Mouse (Mus musculus) right cerebral cortex, postnatal 10 days (tissue): Measurements from ENCODE around the gene Nxph3.

Experiments used
- DNase-seq, 2 experiments: peaks; one replicate each; pipeline ENCODE4 v3.0.0; 2021; ENCODE audit warnings: low spot score in 2 of 2

The Nxph3 gene

GRCm38 (mm10) chr11:95514298-95514861 lies at the start of gene Nxph3:
TSS of gene Nxph3 (minus strand) at chr11:95514570.
- DNase-seq = peak in 1 of 2 experiments; percentile 66

- no peak for DNase-seq
Measured at GRCm38 (mm10) chr11:95563849-95564248, 49.5 kb upstream of the Nxph3 start.

DNA sequence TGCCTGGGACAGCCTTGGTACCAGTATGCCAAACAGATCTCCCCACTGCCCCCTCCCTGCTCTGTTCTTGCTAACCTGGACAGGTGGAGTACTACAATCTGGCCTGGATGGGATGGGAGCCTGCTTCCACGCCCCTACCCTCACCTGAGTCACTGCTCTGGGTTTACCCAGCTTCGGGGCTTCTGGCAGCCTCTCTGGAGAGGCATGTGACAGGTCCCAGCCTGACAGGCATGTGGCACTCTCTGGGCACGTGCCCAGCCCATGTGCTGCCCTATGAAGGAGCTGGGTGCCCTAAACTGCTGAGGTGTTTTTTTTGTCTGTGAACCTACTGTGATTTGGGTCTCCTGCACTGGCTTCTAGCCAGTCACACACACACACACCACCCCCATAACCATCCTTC lies 46.4 kb upstream of the Nxph3 start:
- DNase-seq = no peak

DNA sequence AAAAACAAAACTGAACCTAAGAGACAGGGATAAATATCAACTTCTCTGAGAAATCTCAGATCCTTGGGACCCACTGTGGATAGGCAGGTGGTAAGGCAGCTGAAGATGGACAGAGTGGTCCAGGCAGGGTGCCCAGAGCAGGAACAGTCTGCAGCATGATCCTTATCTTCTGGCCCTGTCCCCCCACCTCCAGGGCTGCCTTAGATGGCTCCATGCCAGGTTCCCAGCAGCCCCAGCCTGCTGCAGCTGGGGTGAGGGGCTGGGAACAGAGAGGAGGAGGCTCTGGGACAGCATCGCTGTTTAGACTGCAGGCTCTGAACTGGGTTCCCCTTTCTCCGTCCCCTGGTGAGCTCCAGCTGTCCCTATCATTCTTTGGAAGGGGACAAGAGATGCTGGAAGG lies 45.4 kb upstream of the Nxph3 start:
- DNase-seq = no peak

DNA sequence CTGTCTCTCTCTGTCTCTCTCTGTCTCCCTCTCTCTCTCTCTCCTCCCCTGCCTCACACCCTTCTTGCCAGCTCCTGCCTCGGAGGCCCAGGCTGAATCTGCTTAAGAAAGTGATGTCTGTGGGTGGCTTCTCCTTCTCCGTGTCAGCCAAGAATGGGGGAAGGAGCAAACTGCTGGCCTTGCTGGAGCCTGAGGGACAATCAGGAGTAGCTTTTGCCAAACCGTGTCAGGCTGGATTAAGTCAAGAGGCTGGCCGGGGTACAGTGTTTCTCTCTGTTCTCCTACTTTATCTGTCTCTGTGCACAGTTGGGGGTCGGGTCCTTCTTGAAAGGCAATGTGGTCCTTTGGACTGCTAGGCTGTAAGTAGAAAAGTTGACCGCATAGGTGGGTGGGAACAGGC lies 43.3 kb upstream of the Nxph3 start:
- no peak for DNase-seq

GRCm38 (mm10) chr11:95557032-95557431 lies 42.7 kb upstream of the Nxph3 start:
- no peak for DNase-seq

GRCm38 (mm10) chr11:95555279-95555678 lies 40.9 kb upstream of the Nxph3 start:
- DNase-seq = no peak

DNA sequence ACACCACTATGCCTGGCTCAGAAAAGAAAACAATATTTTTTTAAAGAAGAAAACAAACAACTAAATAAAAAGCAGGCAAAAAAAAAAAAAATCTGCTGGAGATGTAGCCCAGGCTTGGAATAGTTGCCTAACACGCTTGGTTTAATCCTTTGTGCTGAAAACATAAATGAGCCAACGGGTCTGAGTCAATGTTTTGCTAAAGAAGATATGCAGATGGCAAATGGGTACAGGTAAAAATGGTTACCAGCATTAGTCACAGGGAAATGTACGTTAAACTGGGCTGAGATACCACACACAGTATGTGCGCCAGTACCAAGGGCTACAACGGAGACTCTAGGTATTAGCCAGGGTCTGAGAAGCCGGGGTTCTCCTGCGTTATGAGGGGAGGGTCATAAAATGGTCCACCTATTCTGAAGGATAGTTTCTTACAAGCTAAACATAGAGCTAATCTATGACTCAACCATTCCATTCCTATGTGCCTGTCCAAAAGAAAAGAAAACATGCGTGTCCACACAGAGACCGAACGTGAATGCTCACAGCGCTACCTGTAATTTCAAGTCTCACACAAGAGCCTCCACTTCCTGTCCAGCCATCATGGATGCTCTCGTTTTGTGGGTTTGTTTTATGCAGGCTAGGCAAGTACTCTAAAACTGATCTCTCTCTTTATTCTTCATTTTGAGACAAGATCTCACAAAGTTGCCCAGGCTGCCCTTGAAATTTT lies 36.1 kb upstream of the Nxph3 start:
- no peak for DNase-seq

DNA sequence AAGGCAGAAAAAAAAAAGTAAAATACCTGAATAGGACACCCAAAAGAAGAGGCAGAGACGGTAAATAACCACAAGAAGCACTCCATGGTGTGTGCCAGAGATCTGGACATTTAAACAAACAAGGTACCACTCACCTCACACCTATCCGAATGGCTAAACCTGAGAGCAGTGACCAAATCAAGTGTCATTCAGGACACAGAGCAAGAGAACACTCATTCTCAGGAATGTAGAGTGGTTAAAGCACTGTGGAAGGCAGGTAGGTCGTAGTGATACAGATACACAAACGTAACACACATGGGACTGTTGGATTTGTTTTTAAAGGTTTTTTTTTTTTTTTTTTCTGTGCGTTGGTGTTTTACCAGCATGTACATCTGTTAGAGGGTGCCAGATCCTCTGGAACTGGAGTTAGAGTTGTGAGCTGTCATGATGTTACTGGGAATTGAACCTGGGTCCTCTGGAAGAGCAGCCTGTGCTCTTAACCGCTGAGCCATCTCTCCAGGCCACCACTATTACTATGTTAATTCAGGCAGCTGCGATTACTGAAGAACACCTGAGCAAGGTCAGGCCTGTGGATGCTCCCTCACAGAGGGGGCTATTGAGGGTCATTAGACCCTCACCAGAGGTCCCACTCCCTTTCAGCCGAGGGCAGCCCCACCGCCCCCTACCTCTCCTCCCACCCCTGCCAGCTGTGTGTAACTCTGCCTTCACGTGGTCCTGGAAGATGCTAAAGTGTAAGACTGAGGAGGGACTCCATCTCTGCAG lies 31.8 kb upstream of the Nxph3 start:
- DNase-seq = no peak

GRCm38 (mm10) chr11:95544546-95545327 lies 30.4 kb upstream of the Nxph3 start:
- DNase-seq = no peak

GRCm38 (mm10) chr11:95540637-95541385 lies 26.4 kb upstream of the Nxph3 start:
- no peak for DNase-seq

GRCm38 (mm10) chr11:95538378-95539104 lies 24.2 kb upstream of the Nxph3 start:
- no peak for DNase-seq

GRCm38 (mm10) chr11:95533484-95534160 lies 19.3 kb upstream of the Nxph3 start:
- peak; percentile 83 to 91 for DNase-seq

- no peak for DNase-seq
Measured at GRCm38 (mm10) chr11:95532353-95533072, 18.1 kb upstream of the Nxph3 start.

GRCm38 (mm10) chr11:95528231-95528630 lies 13.9 kb upstream of the Nxph3 start:
- no peak for DNase-seq

- no peak for DNase-seq
Measured at GRCm38 (mm10) chr11:95527307-95527706, 12.9 kb upstream of the Nxph3 start.

DNA sequence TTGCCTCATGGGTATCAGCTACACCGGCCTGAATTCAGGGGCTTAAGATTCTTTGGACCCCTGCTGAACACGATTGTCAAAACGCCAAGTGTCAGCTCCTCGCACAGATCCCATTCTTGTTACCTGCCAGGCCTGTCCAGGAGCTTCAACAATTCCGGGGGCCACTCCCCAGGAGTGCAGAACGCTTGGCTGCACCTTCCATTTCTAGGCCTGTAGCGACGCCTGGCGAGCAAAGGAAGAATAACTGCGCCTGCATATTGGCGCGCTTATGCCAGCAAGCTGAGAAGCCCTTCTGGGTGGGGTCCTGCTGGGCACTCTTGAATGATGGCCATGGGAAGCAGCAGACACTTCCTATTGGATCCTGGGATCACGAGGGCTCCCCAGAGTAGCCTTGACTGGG lies 7.2 kb upstream of the Nxph3 start:
- peak; percentile 77 to 86 for DNase-seq

DNA sequence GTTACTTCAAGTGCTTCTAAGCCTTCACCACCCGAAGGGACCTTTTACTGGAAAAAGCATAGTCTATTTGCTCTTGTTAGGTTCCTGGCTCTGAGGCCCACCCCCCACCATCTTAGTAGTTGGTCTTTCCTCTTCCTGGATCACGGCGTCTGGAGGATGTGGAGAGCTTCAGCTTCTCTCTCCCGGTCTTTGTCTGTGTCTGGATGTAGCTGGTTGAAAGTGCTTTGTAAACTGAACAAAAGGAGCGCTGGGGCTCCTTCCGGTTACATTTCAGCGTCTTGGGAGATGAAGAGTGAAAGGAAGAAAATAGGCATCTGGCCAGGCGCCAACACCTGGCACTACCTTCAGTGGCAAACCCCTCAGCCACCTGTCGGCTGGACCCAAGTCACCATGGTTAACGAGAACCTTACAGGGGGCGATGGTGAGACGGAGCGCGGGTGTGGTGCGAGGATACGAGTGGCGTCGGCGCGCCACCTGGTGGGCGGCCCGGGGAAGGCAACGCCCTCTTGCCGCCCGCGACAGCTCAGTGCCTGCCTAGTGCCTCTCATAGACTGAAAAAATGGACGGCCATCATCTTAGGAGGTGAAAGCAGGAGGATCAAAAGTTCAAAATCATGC lies 6.2 kb upstream of the Nxph3 start:
- DNase-seq = peak; percentile 88 to 91

DNA sequence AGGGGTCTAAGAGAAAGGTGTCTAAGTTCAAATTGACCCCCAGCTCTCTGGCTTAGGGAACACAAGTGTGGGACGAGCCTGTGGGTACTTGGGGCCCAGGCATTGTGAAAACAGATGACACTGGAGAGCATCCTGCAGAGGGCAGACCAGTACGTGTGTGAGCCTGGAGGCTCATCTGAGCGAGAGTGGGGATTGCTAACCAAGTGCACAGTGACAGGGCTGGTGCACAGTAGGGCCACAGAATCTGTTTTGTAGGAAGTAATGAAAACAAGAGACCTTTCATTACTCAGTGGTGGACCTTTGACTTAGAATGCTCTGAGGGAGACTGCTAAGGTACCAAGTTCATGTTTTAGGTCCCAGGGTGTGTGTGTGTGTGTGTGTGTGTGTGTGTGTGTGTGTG lies 5.6 kb upstream of the Nxph3 start:
- DNase-seq = no peak
